Mouse (Mus musculus) intestine, embryonic 16.5 days (tissue): ENCODE results near the gene Olfr1494. TPM values are rescaled to one million over a fixed set of nuclear protein-coding genes. Genes with fewer than 3 reads are reported as not detected.

Experiments used
- polyA plus RNA-seq: library from polyadenylated mRNA; unstranded; fragments of >200 nt; fragmentation: Nextera tagmentation; extraction: Ambion mirVana; gene quantifications from 2 replicates; pipeline ENCODE4 v1.2.1, GENCODE M21; 2015

Olfr1494 gene
- polyA plus RNA-seq, 1 experiment from 2014 or later = not detected

Other genes starting within 250 kb of the Olfr1494 start
- not detected in 2 replicates for gene Olfr1477, start 239.2 kb upstream of the Olfr1494 start, polyA plus RNA-seq
- gene Olfr1480, start 211.8 kb upstream of the Olfr1494 start, polyA plus RNA-seq = not detected in 2 replicates
- gene Olfr1484, start 156.2 kb upstream of the Olfr1494 start, polyA plus RNA-seq = not detected in 2 replicates
- gene Olfr1487, start 122.4 kb upstream of the Olfr1494 start, polyA plus RNA-seq = not detected in 2 replicates
- not detected in 2 replicates for gene Olfr1489, start 108.1 kb upstream of the Olfr1494 start, polyA plus RNA-seq
- not detected in 2 replicates for gene Olfr1490, start 88.6 kb upstream of the Olfr1494 start, polyA plus RNA-seq
- gene Olfr1491, start 42.5 kb upstream of the Olfr1494 start, polyA plus RNA-seq = not detected in 2 replicates
- gene Olfr1493-ps1, start 16.4 kb upstream of the Olfr1494 start, polyA plus RNA-seq = not detected in 2 replicates
- gene Olfr1495, start 24.9 kb downstream of the Olfr1494 start, polyA plus RNA-seq = not detected in 2 replicates
- not detected in 2 replicates for gene Olfr1496, start 38.1 kb downstream of the Olfr1494 start, polyA plus RNA-seq
- not detected in 2 replicates for gene Olfr1497, start 58.5 kb downstream of the Olfr1494 start, polyA plus RNA-seq
- not detected in 2 replicates for gene Olfr1499, start 79.7 kb downstream of the Olfr1494 start, polyA plus RNA-seq
- gene Olfr1500, start 90.8 kb downstream of the Olfr1494 start, polyA plus RNA-seq = not detected in 2 replicates
- not detected in 2 replicates for gene Olfr1501, start 111.0 kb downstream of the Olfr1494 start, polyA plus RNA-seq
- gene Olfr1502, start 122.1 kb downstream of the Olfr1494 start, polyA plus RNA-seq = not detected in 2 replicates
- not detected in 2 replicates for gene Olfr1504, start 158.2 kb downstream of the Olfr1494 start, polyA plus RNA-seq
- not detected in 2 replicates for gene Olfr1505, start 173.8 kb downstream of the Olfr1494 start, polyA plus RNA-seq